Mouse (Mus musculus) midbrain, embryonic 12.5 days (tissue): ENCODE results near the gene Ppil4. TPM values are rescaled to one million over a fixed set of nuclear protein-coding genes. Genes with fewer than 3 reads are reported as not detected.
A peak's percentile ranks its signal among the peaks of the same experiment; 100 is the strongest.

Experiments
- ATAC-seq: fragments of 200-750 bp; cut with Nextera tagmentation; 2 replicates; pipeline ENCODE4 v1.8.0; 2017; ENCODE audit warnings: low read depth, moderate TSS enrichment, moderate library complexity; ENCODE audit not compliant: low FRiP score
- H3K27ac ChIP-seq: fragments of 300-500 bp; sonication (generic); replicated peaks from 2 replicates; pipeline ENCODE4 v1.5.1; 2016; ENCODE audit warnings: mild to moderate bottlenecking
- H3K27me3 ChIP-seq: fragments of 300-500 bp; sonication (generic); 2 replicates; pipeline ENCODE4 v1.6.1; 2016; ENCODE audit warnings: mild to moderate bottlenecking
- H3K36me3 ChIP-seq: fragments of 300-500 bp; sonication (generic); 2 replicates; pipeline ENCODE4 v1.6.1; 2016
- H3K4me1 ChIP-seq: fragments of 300-500 bp; sonication (generic); 2 replicates; pipeline ENCODE4 v1.6.1; 2016
- H3K4me2 ChIP-seq: fragments of 300-500 bp; sonication (generic); replicated peaks from 2 replicates; pipeline ENCODE4 v1.6.1; 2016; ENCODE audit warnings: mild to moderate bottlenecking, moderate library complexity
- H3K4me3 ChIP-seq: fragments of 300-500 bp; sonication (generic); 2 replicates; pipeline ENCODE4 v1.5.1; 2016; ENCODE audit warnings: mild to moderate bottlenecking
- H3K9ac ChIP-seq: fragments of 300-500 bp; sonication (generic); replicated peaks from 2 replicates; pipeline ENCODE4 v1.6.1; 2016; ENCODE audit warnings: mild to moderate bottlenecking, moderate library complexity
- H3K9me3 ChIP-seq: fragments of 300-500 bp; sonication (generic); 2 replicates; pipeline ENCODE4 v1.6.1; 2016; ENCODE audit warnings: mild to moderate bottlenecking
- WGBS: fragments of 180-500 bp; shearing (Covaris S2); methylation state at CpG from one replicate; pipeline ENCODE4 v1.1.7; 2016; 5-methylcytosine and 5-hydroxymethylcytosine counted together
- microRNA-seq: library from miRNA; unstranded; fragments of <30 nt; microRNA quantifications from one replicate; pipeline ENCODE4, GENCODE M21; 2017
- polyA plus RNA-seq: library from polyadenylated mRNA; unstranded; fragments of >200 nt; fragmentation: Nextera tagmentation; extraction: Ambion mirVana; gene quantifications from 2 replicates; pipeline ENCODE4 v1.2.1, GENCODE M21; 2016

Ppil4 gene
- polyA plus RNA-seq, 1 experiment from 2014 or later = 50.4 TPM

DNA sequence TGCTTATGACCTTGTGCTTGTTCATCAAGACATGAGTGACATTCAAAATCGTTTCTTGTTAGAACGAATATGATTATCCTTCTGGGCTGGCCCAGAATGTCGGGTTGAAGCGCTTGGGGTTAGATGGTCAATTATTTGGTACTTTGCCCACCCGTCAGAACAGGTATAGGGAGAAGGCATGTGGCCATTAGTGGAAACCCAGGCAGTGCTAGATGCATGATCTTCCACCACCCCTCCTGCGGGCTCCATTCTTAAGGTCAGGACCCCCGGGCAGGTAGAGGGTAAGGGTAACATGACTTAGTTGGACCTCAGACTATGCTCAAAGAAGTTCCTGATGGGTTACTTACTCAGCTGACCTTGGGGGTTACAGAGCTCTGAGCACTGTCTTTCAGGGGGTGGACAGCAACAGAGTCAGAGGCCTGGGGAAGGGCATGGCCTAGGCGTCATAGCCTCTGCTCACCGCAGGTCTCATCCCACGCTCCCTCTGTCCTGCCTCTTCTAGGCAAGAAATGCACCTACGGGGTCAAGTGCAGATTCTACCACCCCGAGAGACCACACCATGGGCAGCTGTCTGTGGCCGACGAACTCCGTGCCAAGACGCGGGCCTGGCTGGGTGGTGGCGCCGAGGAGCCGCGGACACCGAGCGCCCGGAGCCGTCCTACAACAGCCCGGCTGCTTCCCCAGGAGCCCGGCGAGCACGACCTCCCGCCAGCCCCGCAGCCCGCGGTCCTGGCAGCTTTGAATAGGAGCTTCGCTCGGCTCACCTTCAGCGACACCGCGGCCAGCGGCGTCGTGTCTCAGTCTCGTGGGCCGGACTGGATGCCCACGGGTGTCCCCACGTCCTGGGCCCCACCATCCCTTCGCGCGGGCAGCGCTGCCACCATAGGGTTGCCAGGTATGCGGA lies 74.3 kb downstream of the Ppil4 start:
- no peak overlapping the region for H3K27ac ChIP-seq
- H3K9ac ChIP-seq = peak overlapping the region; percentile 50; the same call in 1 of the 2 replicates
- H3K9me3 ChIP-seq = no peaks in the 10 kb centered on the region
- H3K36me3 ChIP-seq = no peaks in the 10 kb centered on the region
- H3K27me3 ChIP-seq = peaks cover 30% of the 10 kb centered on the region
- H3K4me1 ChIP-seq = peaks cover 6% of the 10 kb centered on the region; the same call in 1 of the 2 replicates
- peak overlapping the region; percentile 79 for H3K4me2 ChIP-seq
- ATAC-seq = 0 out of 2 replicates have a peak, but pooled peaks have one; percentile 35
- H3K4me3 ChIP-seq = peak overlapping the region; percentile 44
- 15% methylated on average over 50 of the region's 50 CpGs for WGBS

DNA sequence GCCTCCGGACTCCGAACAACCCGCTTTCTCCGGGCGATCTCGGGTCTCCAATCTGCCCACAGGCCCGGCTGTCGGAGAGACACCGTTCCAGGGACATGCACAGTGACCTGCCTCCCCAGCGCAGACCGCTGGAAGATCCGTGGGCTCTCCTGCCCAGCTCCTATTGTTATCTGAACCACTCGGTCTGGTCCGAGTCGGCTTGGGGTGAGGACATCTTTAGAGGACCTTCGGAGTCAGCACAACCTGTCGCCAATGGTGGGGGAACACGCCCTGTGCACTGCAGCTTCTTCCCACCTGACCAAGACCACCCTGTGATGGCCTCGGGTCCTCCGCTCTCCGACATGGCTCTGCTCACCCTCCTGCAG lies 75.0 kb downstream of the Ppil4 start:
- 0 out of 2 replicates have a peak, but pooled peaks have one; percentile 24 for ATAC-seq
- Histone ChIP-seq H3K4me1 (peaks cover 6% of the 10 kb centered on the region; the same call in 1 of the 2 replicates), H3K9me3 (no peaks in the 10 kb centered on the region), H3K9ac (peak overlapping the region; percentile 50; the same call in 1 of the 2 replicates), H3K36me3 (no peaks in the 10 kb centered on the region), H3K4me2 (peak overlapping the region; percentile 79), H3K27me3 (peaks cover 30% of the 10 kb centered on the region), H3K4me3 (peak overlapping the region; percentile 44), H3K27ac (no peak overlapping the region)
- 20% methylated on average over 21 of the region's 21 CpGs for WGBS

DNA sequence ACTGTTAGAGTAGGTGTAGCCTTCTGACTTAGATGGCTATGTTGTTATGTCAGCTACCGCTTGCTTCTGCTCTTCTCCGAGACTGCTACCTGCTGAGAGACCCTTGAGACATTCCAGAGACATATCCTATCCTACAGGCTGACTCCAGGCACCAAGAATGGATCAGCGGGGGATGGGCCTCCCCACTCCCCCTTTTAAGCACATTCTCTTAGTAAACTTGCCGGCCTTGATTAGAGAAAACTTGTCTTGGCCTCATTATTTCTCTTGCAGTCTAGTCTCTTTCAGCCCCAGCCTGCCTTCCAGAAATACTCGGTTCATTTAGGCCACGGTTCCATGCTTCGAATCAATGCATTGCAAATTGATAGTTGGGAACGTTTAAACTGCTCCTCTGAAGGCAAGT lies 77.1 kb downstream of the Ppil4 start:
- Histone ChIP-seq H3K27me3 (peaks cover 30% of the 10 kb centered on the region), H3K4me2 (no peak overlapping the region), H3K9ac (no peak overlapping the region), H3K9me3 (no peaks in the 10 kb centered on the region), H3K36me3 (no peaks in the 10 kb centered on the region), H3K27ac (no peak overlapping the region), H3K4me3 (no peak overlapping the region), H3K4me1 (peaks cover 6% of the 10 kb centered on the region; the same call in 1 of the 2 replicates)
- no peak for ATAC-seq
- 61% methylated on average over 8 of the region's 8 CpGs for WGBS

GRCm38 (mm10) chr10:7870571-7871315 lies 78.1 kb downstream of the Ppil4 start:
- no peaks in the 10 kb centered on the region for H3K9me3 ChIP-seq
- H3K4me2 ChIP-seq = no peak overlapping the region
- no peak overlapping the region for H3K27ac ChIP-seq
- peaks cover 6% of the 10 kb centered on the region; the same call in 1 of the 2 replicates for H3K4me1 ChIP-seq
- peaks cover 30% of the 10 kb centered on the region for H3K27me3 ChIP-seq
- H3K9ac ChIP-seq = no peak overlapping the region
- no peaks in the 10 kb centered on the region for H3K36me3 ChIP-seq
- no peak overlapping the region for H3K4me3 ChIP-seq
- 71% methylated on average over 11 of the region's 11 CpGs for WGBS
- no peak for ATAC-seq

DNA sequence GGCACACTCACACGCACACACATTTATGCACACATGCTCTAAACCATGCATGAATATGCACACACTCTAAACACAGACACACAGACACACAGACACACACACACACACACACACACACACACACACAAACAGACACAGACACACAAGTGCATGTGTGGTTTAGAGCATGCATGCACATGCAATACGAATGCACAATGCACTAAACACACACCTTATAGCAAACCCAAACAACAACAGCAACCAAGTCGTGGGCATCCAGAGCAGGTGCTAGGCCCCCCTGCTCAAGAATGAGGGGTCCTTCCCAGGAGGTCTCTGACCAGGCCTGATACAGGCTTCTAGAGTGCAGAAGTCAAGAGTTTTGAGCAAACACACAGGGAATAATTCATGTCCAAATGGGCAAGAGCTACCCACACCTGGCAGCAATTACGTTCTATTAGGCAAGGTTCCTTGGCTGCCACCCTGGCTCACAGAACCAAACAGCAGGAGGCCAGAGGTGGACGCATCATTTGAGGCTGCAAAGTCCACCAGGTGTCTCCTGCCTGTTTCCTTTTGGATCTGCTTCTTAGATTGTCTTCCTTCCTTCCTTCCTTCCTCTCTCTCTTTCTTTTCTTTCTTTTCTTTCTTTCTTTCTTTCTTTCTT lies 78.8 kb downstream of the Ppil4 start:
- WGBS = 83% methylated on average over 5 of the region's 5 CpGs
- Histone ChIP-seq H3K27me3 (peaks cover 25% of the 10 kb centered on the region), H3K9ac (no peak overlapping the region), H3K27ac (no peak overlapping the region), H3K36me3 (no peaks in the 10 kb centered on the region), H3K4me1 (peaks cover 6% of the 10 kb centered on the region; the same call in 1 of the 2 replicates), H3K4me2 (no peak overlapping the region), H3K4me3 (no peak overlapping the region), H3K9me3 (no peaks in the 10 kb centered on the region)
- ATAC-seq = no peak

Small RNA genes within 50 kb of the gene (microRNA-seq; reads per million reads assigned to microRNA genes)
- gene Mir5104 = 2.8 reads per million, percentile 6 among the genes with 10 or more reads in this experiment

Other genes starting within 250 kb of the Ppil4 start
- 20.9 and 25.8 TPM in 2 replicates for gene Lrp11, start 203.1 kb upstream of the Ppil4 start, polyA plus RNA-seq
- gene Nup43, start 125.4 kb upstream of the Ppil4 start, polyA plus RNA-seq = 49.8 and 51.6 TPM in 2 replicates
- gene Pcmt1, start 111.8 kb upstream of the Ppil4 start, polyA plus RNA-seq = 137 and 144 TPM in 2 replicates
- 16.0 and 18.2 TPM in 2 replicates for gene Lats1, start 111.7 kb upstream of the Ppil4 start, polyA plus RNA-seq
- gene Katna1, start 66.9 kb upstream of the Ppil4 start, polyA plus RNA-seq = 51.5 and 56.5 TPM in 2 replicates
- 53.8 and 56.9 TPM in 2 replicates for gene Ginm1, start 67 bp upstream of the Ppil4 start, polyA plus RNA-seq
- gene Zc3h12d, start 39.6 kb downstream of the Ppil4 start, polyA plus RNA-seq = 0.08 and 0.09 TPM in 2 replicates
- gene Tab2, start 163.3 kb downstream of the Ppil4 start, polyA plus RNA-seq = 20.2 and 21.5 TPM in 2 replicates